Mouse (Mus musculus) hindbrain, postnatal 0 days (tissue): ENCODE data around the gene Kcnip4. TPM values are rescaled to one million over a fixed set of nuclear protein-coding genes. Genes with fewer than 3 reads are reported as not detected.

Experiments used
- ATAC-seq: fragments of 200-750 bp; cut with Nextera tagmentation; 2 replicates; pipeline ENCODE4 v1.8.0; 2017; ENCODE audit warnings: mild to moderate bottlenecking, moderate TSS enrichment, moderate library complexity
- DNase-seq: peaks from one replicate; pipeline ENCODE4 v3.0.0-alpha.2; 2015; ENCODE audit warnings: low spot score
- H3K27ac ChIP-seq: fragments of 300-500 bp; sonication (generic); 2 replicates; pipeline ENCODE4 v1.5.1; 2014; ENCODE audit warnings: mild to moderate bottlenecking
- H3K27me3 ChIP-seq: fragments of 300-500 bp; sonication (generic); 2 replicates; pipeline ENCODE4 v1.6.1; 2014; ENCODE audit warnings: low read length, mixed read lengths; ENCODE audit not compliant: insufficient read depth
- H3K36me3 ChIP-seq: fragments of 300-500 bp; sonication (generic); 2 replicates; pipeline ENCODE4 v1.6.1; 2014; ENCODE audit warnings: low read length, mixed read lengths; ENCODE audit not compliant: insufficient read depth
- H3K4me1 ChIP-seq: fragments of 300-500 bp; sonication (generic); 2 replicates; pipeline ENCODE4 v1.6.1; 2014; ENCODE audit warnings: antibody characterized with exemption, low read length, mixed read lengths; ENCODE audit not compliant: insufficient read depth
- H3K4me2 ChIP-seq: fragments of 300-500 bp; sonication (generic); 2 replicates; pipeline ENCODE4 v1.6.1; 2014; ENCODE audit warnings: low read depth, mild to moderate bottlenecking, low read length, moderate library complexity, mixed read lengths
- H3K4me3 ChIP-seq: fragments of 300-500 bp; sonication (generic); 2 replicates; pipeline ENCODE4 v1.5.1; 2014; ENCODE audit warnings: low read length
- H3K9ac ChIP-seq: fragments of 300-500 bp; sonication (generic); replicated peaks from 2 replicates; pipeline ENCODE4 v1.6.1; 2014; ENCODE audit warnings: mild to moderate bottlenecking, low read length, moderate library complexity, mixed read lengths
- H3K9me3 ChIP-seq: fragments of 300-500 bp; sonication (generic); 2 replicates; pipeline ENCODE4 v1.6.1; 2016; ENCODE audit warnings: low read length, mixed read lengths
- CTCF ChIP-seq: IDR thresholded peaks from 2 replicates; pipeline ENCODE4 v1.5.1; 2016; ENCODE audit warnings: antibody characterized with exemption, control low read depth, low read depth
- WGBS: fragments of 180-500 bp; shearing (Covaris S2); extraction: QIAGEN DNeasy Blood & Tissue Kit; methylation state at CpG from one replicate; pipeline ENCODE4 v1.1.7; 2014; 5-methylcytosine and 5-hydroxymethylcytosine counted together
- polyA plus RNA-seq: library from polyadenylated mRNA; unstranded; fragments of >200 nt; fragmentation: Nextera tagmentation; extraction: Ambion mirVana; gene quantifications from 2 replicates; pipeline ENCODE4 v1.2.1, GENCODE M21; 2015
- total RNA-seq: library from RNA; depleted of rRNA; stranded (reverse); fragments of >200 nt; gene quantifications from 2 replicates; pipeline ENCODE4 v1.2.3, GENCODE M21; 2014

The Kcnip4 gene
- total and polyA plus RNA-seq, 2 experiments from 2014 or later: 12.3 to 24.4 TPM

GRCm38 (mm10) chr5:48510241-48510640 lies 1014.5 kb downstream of the Kcnip4 start:
- 56% methylated on average over 12 of the region's 12 CpGs for WGBS
- DNase-seq: no peak
- ATAC-seq: no peak
- H3K36me3 ChIP-seq: no peaks in the 10 kb centered on the region
- no peak overlapping the region for H3K4me3 ChIP-seq
- H3K9ac ChIP-seq: no peak overlapping the region
- no peak overlapping the region for H3K4me2 ChIP-seq
- no peak overlapping the region for H3K27ac ChIP-seq
- no peaks in the 10 kb centered on the region for H3K4me1 ChIP-seq
- no peak for TF ChIP-seq CTCF
- no peaks in the 10 kb centered on the region for H3K27me3 ChIP-seq
- no peaks in the 10 kb centered on the region for H3K9me3 ChIP-seq

GRCm38 (mm10) chr5:48509194-48509930 lies 1015.3 kb downstream of the Kcnip4 start:
- H3K27ac ChIP-seq: no peak overlapping the region; the same call in 1 of the 2 replicates
- no peaks in the 10 kb centered on the region for H3K36me3 ChIP-seq
- DNase-seq (no peak), ATAC-seq (no peak)
- H3K9ac ChIP-seq: no peak overlapping the region
- no peaks in the 10 kb centered on the region for H3K4me1 ChIP-seq
- no peaks in the 10 kb centered on the region for H3K9me3 ChIP-seq
- H3K4me2 ChIP-seq: peak overlapping the region; percentile 19; the same call in 1 of the 2 replicates
- H3K4me3 ChIP-seq: no peak overlapping the region
- TF ChIP-seq CTCF: no peak
- no peaks in the 10 kb centered on the region for H3K27me3 ChIP-seq
- 61% methylated on average over 18 of the region's 18 CpGs for WGBS

GRCm38 (mm10) chr5:48503094-48503493 lies 1021.6 kb downstream of the Kcnip4 start:
- no peak for DNase-seq
- Histone ChIP-seq H3K4me3 (no peak overlapping the region), H3K36me3 (no peaks in the 10 kb centered on the region), H3K27ac (no peak overlapping the region), H3K4me1 (no peaks in the 10 kb centered on the region), H3K9ac (no peak overlapping the region), H3K9me3 (no peaks in the 10 kb centered on the region), H3K4me2 (no peak overlapping the region), H3K27me3 (no peaks in the 10 kb centered on the region)
- no peak for ATAC-seq
- WGBS: 86% methylated on average over 3 of the region's 3 CpGs
- no peak for TF ChIP-seq CTCF

GRCm38 (mm10) chr5:48502442-48502841 lies 1022.3 kb downstream of the Kcnip4 start:
- Histone ChIP-seq H3K4me3 (no peak overlapping the region), H3K27ac (no peak overlapping the region)
- ATAC-seq: no peak

GRCm38 (mm10) chr5:48500204-48500603 lies 1024.5 kb downstream of the Kcnip4 start:
- Histone ChIP-seq H3K9ac (no peak overlapping the region), H3K4me1 (no peaks in the 10 kb centered on the region), H3K27ac (no peak overlapping the region), H3K4me3 (no peak overlapping the region), H3K36me3 (no peaks in the 10 kb centered on the region), H3K4me2 (no peak overlapping the region), H3K27me3 (no peaks in the 10 kb centered on the region), H3K9me3 (no peaks in the 10 kb centered on the region)
- WGBS: 87% methylated on average over 5 of the region's 5 CpGs
- DNase-seq (no peak), ATAC-seq (no peak)
- TF ChIP-seq CTCF: no peak

More at GRCm38 (mm10) chr5:48502442-48502841, 1022.3 kb downstream of the Kcnip4 start:
- H3K27me3 ChIP-seq: no peaks in the 10 kb centered on the region
- no peaks in the 10 kb centered on the region for H3K9me3 ChIP-seq
- DNase-seq: no peak
- no peak for TF ChIP-seq CTCF
- H3K4me2 ChIP-seq: no peak overlapping the region
- no peaks in the 10 kb centered on the region for H3K4me1 ChIP-seq
- no peaks in the 10 kb centered on the region for H3K36me3 ChIP-seq
- no peak overlapping the region for H3K9ac ChIP-seq

- Histone ChIP-seq H3K9me3 (no peaks in the 10 kb centered on the region), H3K4me3 (no peak overlapping the region), H3K4me2 (no peak overlapping the region), H3K36me3 (no peaks in the 10 kb centered on the region), H3K27ac (no peak overlapping the region), H3K4me1 (no peaks in the 10 kb centered on the region), H3K9ac (no peak overlapping the region), H3K27me3 (no peaks in the 10 kb centered on the region)
- DNase-seq (no peak), ATAC-seq (no peak)
- 71% methylated on average over 3 of the region's 3 CpGs for WGBS
- no peak for TF ChIP-seq CTCF
Observed at GRCm38 (mm10) chr5:48490864-48491477, 1033.7 kb downstream of the Kcnip4 start.
